Mouse (Mus musculus) B cell, adult (primary cell): ENCODE data around the gene Pex3. TPM values are rescaled to one million over a fixed set of nuclear protein-coding genes. Genes with fewer than 3 reads are reported as not detected.

Experiments used
- total RNA-seq: library from RNA; stranded (reverse); gene quantifications from 4 replicates; pipeline ENCODE4 v1.2.4, GENCODE M21; 2023; ENCODE audit not compliant: inconsistent age

Gene Pex3
- 19.8 to 25.4 TPM (median 21.8 TPM) in 4 replicates for total RNA-seq

DNA sequence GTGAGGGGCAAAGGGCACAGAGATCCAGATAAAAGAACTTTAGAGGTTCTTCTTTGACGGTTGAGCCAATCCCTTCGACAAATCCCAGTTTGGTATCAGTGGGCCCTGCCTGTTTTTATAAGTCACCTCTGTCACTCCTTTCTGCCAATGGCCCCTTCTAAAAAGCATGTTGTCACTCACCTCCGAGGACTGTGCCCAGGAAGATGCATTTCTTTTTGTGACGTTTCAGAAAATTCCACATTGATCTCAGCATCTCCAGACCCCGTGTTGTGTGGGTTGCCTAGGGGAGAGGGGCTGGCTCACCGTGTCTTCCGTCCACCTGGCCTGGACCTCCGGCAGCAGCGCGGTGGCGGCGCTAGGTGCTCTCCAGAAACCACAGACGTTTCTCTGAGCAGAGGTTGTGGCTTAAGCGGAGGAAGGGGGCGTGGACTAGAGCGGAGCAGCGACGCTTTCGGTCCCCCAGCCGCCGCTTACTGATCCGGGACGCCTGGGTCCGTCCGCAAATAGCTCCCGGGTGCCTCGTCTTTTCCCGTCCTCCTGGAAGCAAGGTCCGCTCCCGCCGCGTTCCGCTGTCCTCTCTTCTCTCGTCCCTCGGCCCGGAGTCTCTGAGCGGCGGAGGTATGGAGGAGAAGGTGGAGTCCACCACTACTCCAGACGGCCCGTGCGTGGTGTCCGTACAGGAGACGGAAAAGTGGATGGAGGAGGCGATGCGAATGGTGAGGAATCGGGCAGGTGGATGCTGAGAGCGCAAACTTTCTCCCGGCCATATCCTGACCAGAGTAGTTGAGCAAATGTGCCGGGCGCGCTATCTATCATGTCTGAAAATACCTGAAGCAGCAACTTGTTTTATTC, at the start of gene Pex3, which contains the start of gene Adat2:
Gene Pex3, minus strand, starts transcription at position 497 of the 852 bp plus-strand sequence.
Gene Adat2, plus strand, starts transcription at position 249 of the 852 bp plus-strand sequence.

GRCm38 (mm10) chr10:13499331-13499730, 53.6 kb downstream of the Pex3 start, which contains the start of gene Fuca2:
Gene Fuca2, plus strand, starts transcription at chr10:13499540.

Other genes with a start within 250 kb of the Pex3 start
- gene Phactr2, start 78.7 kb downstream of the Pex3 start, total RNA-seq: 0.51 to 0.84 TPM (median 0.75 TPM) in 4 replicates
- gene Fuca2, start 53.6 kb downstream of the Pex3 start, total RNA-seq: 26.7 to 33.7 TPM (median 30.8 TPM) in 4 replicates
- gene Adat2, start 248 bp downstream of the Pex3 start, total RNA-seq: 6.8 to 9.0 TPM (median 8.3 TPM) in 4 replicates